Mouse (Mus musculus): ENCODE measurements around the gene Ivl.

Ivl gene

GRCm38 (mm10) chr3:92573449-92574041, at the start of gene Ivl:
Gene Ivl (minus strand): TSS chr3:92573735.
- no peak for DNase-seq

- no peak for DNase-seq
Observed at GRCm38 (mm10) chr3:92621560-92621959, 48.0 kb upstream of the Ivl start, which contains the start of gene Lce6a. Gene Lce6a (minus strand): TSS chr3:92621660.

DNA sequence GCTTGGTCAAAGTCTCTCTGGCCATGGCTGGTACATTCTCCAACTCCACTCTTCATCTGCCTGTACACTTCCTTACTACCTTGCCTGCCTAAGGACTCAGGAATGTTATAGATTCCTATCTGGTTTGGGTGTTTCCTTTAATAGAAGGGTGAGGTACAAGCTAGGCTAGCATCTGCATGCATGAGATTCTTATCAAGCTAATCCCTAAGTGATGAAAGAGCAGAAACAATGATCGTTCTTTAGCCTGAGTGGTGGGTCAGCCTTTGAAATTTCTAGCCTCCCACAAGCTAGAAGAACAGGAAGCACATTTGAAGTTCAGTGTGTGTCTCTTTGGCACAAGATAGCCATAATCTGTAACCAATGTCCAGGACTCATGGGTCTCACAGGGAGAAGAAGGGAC, 36.3 kb upstream of the Ivl start:
- DNase-seq = no peak

GRCm38 (mm10) chr3:92607392-92607791, 33.9 kb upstream of the Ivl start, which contains the start of gene 2210017I01Rik:
Gene 2210017I01Rik (minus strand): TSS chr3:92607492.
- no peak for DNase-seq

GRCm38 (mm10) chr3:92602169-92602568, 28.6 kb upstream of the Ivl start:
- DNase-seq = no peak

GRCm38 (mm10) chr3:92600456-92600855, 26.9 kb upstream of the Ivl start:
- DNase-seq = no peak

- DNase-seq = no peak
Observed at GRCm38 (mm10) chr3:92599973-92600372, 26.4 kb upstream of the Ivl start.

GRCm38 (mm10) chr3:92598429-92598828, 24.9 kb upstream of the Ivl start:
- no peak for DNase-seq

GRCm38 (mm10) chr3:92588858-92589257, 15.3 kb upstream of the Ivl start, which contains the start of gene Smcp:
Gene Smcp (minus strand): TSS chr3:92588997.
- DNase-seq = no peak

- no peak for DNase-seq
Observed at GRCm38 (mm10) chr3:92587190-92587589, 13.7 kb upstream of the Ivl start.

- DNase-seq = no peak
Observed at GRCm38 (mm10) chr3:92585055-92585454, 11.5 kb upstream of the Ivl start.

DNA sequence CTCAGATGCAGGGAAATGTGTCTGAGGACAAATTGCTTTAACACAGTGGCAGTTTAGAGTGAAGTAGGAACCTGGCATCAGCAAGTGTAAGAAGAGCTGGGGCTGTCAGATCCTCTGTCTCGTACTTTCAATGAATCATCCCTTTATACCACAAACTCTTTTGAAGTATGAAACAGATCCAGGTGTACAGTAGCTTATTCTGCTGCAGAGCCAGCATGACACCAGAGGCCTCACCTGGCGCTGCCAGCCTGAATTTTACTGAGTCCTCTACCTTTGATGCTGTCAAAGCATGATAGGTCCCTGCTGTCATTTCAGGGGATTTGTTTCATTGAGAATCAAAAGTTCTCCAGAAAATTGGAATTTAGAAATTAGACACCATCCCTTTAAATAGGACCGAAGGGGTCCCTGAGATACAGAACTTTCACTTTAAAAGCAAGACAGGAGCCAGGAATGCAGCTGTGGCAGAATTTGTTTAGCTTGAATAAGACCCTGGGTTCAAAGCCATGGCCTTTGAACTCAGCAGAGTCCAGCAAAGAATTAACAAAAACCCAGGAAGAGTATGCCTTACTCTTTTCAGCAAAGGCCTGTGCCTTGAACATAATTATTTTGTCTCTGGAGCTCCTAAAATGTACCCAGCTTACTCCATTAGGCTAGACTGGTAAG, 9.8 kb upstream of the Ivl start:
- no peak for DNase-seq

GRCm38 (mm10) chr3:92579508-92579907, 6.0 kb upstream of the Ivl start:
- no peak for DNase-seq

DNA sequence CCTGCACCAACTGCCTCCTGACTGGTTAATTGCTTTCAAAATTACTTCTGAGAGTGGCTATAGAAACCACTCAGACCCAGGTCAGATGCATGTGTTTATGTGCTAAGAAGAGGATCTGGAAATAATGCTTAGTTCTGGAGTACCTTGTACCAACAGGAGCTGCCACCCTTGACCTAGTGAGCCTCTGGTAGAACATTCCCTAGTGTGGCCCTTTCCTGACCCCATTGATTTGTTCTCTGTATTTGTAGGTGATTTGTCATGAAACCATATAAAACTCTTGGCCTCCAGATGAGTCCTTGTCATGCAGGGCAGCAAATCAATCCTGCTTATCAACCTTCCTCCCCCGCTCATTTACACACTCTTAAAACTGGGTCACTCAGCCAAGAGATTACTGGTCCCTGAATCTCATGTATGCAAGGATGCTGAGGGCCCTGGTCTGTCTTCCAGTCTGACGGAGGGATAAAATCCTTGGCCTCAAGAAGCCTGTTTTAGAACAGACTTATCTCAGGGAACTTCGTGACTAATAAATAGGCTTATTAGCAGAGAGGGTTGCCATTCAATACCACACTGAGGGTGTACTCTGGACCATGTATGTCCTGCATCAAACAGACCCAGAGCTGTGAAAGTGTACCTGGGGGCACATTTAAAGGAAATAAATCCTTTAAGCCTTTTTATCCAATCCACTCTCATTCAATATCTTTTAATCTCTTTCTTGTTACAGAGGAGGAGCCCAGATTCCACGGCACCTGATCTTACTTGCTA, 5.3 kb upstream of the Ivl start:
- DNase-seq = no peak

DNA sequence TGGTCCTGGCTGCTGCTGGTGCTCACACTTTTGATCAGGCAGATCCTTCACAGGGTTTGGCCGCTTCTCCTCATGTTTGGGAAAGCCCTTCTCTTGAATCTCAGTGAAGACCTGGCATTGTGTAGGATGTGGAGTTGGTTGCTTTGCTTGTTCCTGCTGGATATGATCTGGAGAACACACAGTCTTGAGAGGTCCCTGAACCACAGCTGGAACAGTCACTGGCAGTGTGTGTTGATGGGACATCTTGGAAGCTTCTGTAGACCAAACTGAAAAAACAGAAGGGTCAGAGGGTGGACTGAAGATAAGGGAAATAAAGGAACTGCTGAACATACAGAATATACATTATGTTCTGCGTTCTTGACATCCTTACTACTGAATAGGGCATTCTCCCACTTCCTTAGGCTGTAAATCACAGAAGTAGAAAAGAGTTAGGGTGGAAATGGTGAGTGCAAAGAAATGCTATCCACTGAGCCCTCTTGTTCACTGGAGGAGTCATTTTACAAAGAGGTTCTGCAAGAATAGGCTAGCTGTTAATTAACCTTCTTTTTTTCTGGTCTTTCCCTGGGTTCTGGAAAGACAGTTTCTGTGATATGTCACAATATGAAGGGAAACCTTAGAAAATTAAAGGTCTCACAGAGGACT, 900 bp downstream of the Ivl start:
- no peak for DNase-seq

DNA sequence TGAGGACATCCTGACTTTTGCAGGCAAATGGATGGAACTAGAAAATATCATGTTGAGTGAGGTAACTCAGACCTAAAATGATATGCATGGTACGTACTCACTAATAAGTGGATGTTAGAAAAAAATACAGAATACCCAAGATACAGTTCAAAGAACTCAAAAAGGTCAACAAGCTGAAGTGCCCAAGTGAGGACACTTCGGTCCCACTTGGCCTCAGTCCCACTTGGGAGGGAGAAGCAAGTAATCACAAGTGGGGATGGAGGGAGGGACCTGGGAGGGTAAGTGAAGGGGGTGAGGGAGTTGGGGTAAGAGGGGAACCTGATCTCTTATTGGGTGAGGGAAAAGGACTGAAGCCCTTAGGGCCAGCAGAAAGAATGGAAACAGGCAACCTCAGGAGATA, 4.8 kb downstream of the Ivl start:
- peak; percentile 54 for DNase-seq

DNA sequence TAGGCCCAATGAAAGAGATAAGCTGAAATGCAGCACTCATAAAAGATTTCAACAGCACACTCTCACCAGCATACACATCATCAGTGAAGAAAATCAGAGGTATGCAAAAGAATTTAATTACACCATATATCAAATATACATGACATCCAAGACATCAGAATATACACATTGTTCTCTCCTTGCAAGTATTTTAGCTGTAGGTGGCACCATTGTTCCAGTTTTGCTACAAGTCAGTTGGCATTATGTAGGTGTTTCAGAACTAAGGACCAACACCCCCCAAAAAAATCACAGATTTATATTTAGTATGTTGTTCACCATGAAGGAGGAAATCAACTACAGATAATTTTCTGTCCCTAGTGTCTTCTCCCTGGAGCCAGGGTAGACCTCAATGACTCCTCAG, 8.1 kb downstream of the Ivl start:
- DNase-seq = no peak

GRCm38 (mm10) chr3:92534411-92534810, 39.1 kb downstream of the Ivl start, which contains the start of gene 2310046K23Rik:
Gene 2310046K23Rik (minus strand): TSS chr3:92534511.
- no peak for DNase-seq

Data from lung, postnatal 10 days (tissue).